Mouse (Mus musculus): Measurements from ENCODE around the gene Prlr. TPM values are rescaled to one million over a fixed set of nuclear protein-coding genes. Genes with fewer than 3 reads are reported as not detected.

The Prlr gene
- polyA plus RNA-seq, 1 experiment from 2014 or later, result 3.8 TPM

- no peaks in the 10 kb centered on the region for H3K36me3 ChIP-seq (ENCODE audit: control insufficient read depth, insufficient read depth, low read length)
- peak; percentile 47 for ATAC-seq (ENCODE audit: low read depth)
- peak overlapping the region; percentile 30 for H3K4me3 ChIP-seq (ENCODE audit: low read depth, low read length)
- H3K9me3 ChIP-seq (ENCODE audit: control insufficient read depth, low read length), result no peaks in the 10 kb centered on the region
- no peak overlapping the region for H3K27ac ChIP-seq (ENCODE audit: low read depth, low read length)
- H3K27me3 ChIP-seq (ENCODE audit: control insufficient read depth, insufficient read depth, low read length), result no peaks in the 10 kb centered on the region
- peak overlapping the region; percentile 4; the same call in 1 of the 2 replicates for H3K9ac ChIP-seq (replicated peaks; ENCODE audit: low read depth, low read length)
- H3K4me1 ChIP-seq (ENCODE audit: control insufficient read depth, insufficient read depth, low read length), result no peaks in the 10 kb centered on the region; the same call in 1 of the 2 replicates
- 8% methylated on average over 10 of the region's 10 CpGs for WGBS
- peak overlapping the region; percentile 65 for H3K4me2 ChIP-seq (ENCODE audit: low read depth, low read length)
Observed at GRCm38 (mm10) chr15:10178131-10178566, 1.1 kb downstream of the Prlr start.

DNA sequence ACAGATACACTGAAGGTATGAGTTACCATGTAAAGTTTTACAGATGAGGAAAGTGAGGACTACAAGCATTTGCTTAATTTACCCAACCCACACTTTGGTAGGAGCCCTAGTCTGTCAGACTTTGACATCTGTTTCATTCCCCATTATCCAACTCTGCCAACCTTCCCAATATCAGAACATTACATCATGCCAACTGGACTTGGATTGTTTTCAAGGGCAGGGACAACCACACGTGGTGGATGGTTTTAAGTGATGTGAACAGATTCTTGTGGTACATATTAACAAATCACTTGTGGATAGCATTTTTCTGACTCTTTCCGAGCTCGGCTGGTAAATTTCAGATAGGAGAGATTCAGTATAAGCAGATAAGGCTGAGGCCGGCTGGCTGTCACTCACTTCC is 3.7 kb downstream of the Prlr start:
- H3K4me3 ChIP-seq (ENCODE audit: low read depth, low read length), result no peak overlapping the region
- H3K36me3 ChIP-seq (ENCODE audit: control insufficient read depth, insufficient read depth, low read length), result no peaks in the 10 kb centered on the region
- WGBS, result 89% methylated on average over 4 of the region's 4 CpGs
- H3K9me3 ChIP-seq (ENCODE audit: control insufficient read depth, low read length), result no peaks in the 10 kb centered on the region
- no peak overlapping the region for H3K4me2 ChIP-seq (ENCODE audit: low read depth, low read length)
- no peak overlapping the region for H3K27ac ChIP-seq (ENCODE audit: low read depth, low read length)
- H3K9ac ChIP-seq (replicated peaks; ENCODE audit: low read depth, low read length), result no peak overlapping the region
- no peaks in the 10 kb centered on the region; the same call in 1 of the 2 replicates for H3K4me1 ChIP-seq (ENCODE audit: control insufficient read depth, insufficient read depth, low read length)
- ATAC-seq (ENCODE audit: low read depth), result no peak
- no peaks in the 10 kb centered on the region for H3K27me3 ChIP-seq (ENCODE audit: control insufficient read depth, insufficient read depth, low read length)

DNA sequence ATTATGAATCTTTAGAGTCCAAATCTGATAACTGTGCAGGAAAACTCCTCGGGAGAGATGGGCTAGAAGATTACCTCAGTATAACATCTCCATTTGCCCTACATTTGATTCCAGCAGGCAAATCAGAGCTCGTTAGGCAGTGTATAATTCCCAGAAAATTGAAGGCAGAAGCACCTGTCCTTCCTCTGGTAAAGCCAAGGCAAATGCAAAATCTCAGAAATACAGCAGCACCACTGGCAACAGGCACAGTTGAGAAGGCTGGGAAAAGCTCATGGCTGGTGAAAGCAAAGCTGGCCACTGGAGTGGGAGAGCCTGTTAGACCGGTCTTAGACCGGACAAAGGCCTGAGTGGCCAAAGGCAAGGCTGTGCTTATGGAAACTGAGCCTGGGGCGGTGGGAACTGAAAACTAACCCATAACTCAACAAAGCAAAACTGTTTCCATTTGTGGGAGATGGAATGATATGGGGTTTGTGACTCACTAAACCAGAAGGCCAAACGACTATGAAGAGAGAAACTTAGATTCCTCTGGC is 15.1 kb downstream of the Prlr start:
- Histone ChIP-seq H3K36me3 (ENCODE audit: control insufficient read depth, insufficient read depth, low read length) (no peaks in the 10 kb centered on the region), H3K4me3 (ENCODE audit: low read depth, low read length) (no peak overlapping the region), H3K4me2 (ENCODE audit: low read depth, low read length) (no peak overlapping the region), H3K27ac (ENCODE audit: low read depth, low read length) (no peak overlapping the region), H3K9me3 (ENCODE audit: control insufficient read depth, low read length) (no peaks in the 10 kb centered on the region), H3K9ac (replicated peaks; ENCODE audit: low read depth, low read length) (no peak overlapping the region), H3K27me3 (ENCODE audit: control insufficient read depth, insufficient read depth, low read length) (no peaks in the 10 kb centered on the region), H3K4me1 (ENCODE audit: control insufficient read depth, insufficient read depth, low read length) (no peaks in the 10 kb centered on the region)
- no peak for ATAC-seq (ENCODE audit: low read depth)
- WGBS, result 91% methylated on average over 6 of the region's 6 CpGs

- Histone ChIP-seq H3K36me3 (ENCODE audit: control insufficient read depth, insufficient read depth, low read length) (no peaks in the 10 kb centered on the region), H3K4me2 (ENCODE audit: low read depth, low read length) (no peak overlapping the region), H3K4me3 (ENCODE audit: low read depth, low read length) (no peak overlapping the region), H3K9me3 (ENCODE audit: control insufficient read depth, low read length) (no peaks in the 10 kb centered on the region), H3K9ac (replicated peaks; ENCODE audit: low read depth, low read length) (no peak overlapping the region), H3K27ac (ENCODE audit: low read depth, low read length) (no peak overlapping the region), H3K27me3 (ENCODE audit: control insufficient read depth, insufficient read depth, low read length) (no peaks in the 10 kb centered on the region), H3K4me1 (ENCODE audit: control insufficient read depth, insufficient read depth, low read length) (no peaks in the 10 kb centered on the region)
- no peak for ATAC-seq (ENCODE audit: low read depth)
- 90% methylated on average over 5 of the region's 5 CpGs for WGBS
Observed at GRCm38 (mm10) chr15:10200991-10201390, 24.0 kb downstream of the Prlr start.

- WGBS, result 97% methylated on average over 7 of the region's 7 CpGs
- Histone ChIP-seq H3K27ac (ENCODE audit: low read depth, low read length) (no peak overlapping the region), H3K4me1 (ENCODE audit: control insufficient read depth, insufficient read depth, low read length) (no peaks in the 10 kb centered on the region), H3K9ac (replicated peaks; ENCODE audit: low read depth, low read length) (no peak overlapping the region), H3K4me3 (ENCODE audit: low read depth, low read length) (no peak overlapping the region), H3K9me3 (ENCODE audit: control insufficient read depth, low read length) (no peaks in the 10 kb centered on the region), H3K27me3 (ENCODE audit: control insufficient read depth, insufficient read depth, low read length) (no peaks in the 10 kb centered on the region), H3K4me2 (ENCODE audit: low read depth, low read length) (no peak overlapping the region), H3K36me3 (ENCODE audit: control insufficient read depth, insufficient read depth, low read length) (no peaks in the 10 kb centered on the region)
- no peak for ATAC-seq (ENCODE audit: low read depth)
Observed at GRCm38 (mm10) chr15:10202504-10203302, 25.7 kb downstream of the Prlr start.

- Histone ChIP-seq H3K4me3 (ENCODE audit: low read depth, low read length) (no peak overlapping the region), H3K27ac (ENCODE audit: low read depth, low read length) (no peak overlapping the region), H3K36me3 (ENCODE audit: control insufficient read depth, insufficient read depth, low read length) (no peaks in the 10 kb centered on the region), H3K9ac (replicated peaks; ENCODE audit: low read depth, low read length) (no peak overlapping the region), H3K27me3 (ENCODE audit: control insufficient read depth, insufficient read depth, low read length) (no peaks in the 10 kb centered on the region), H3K9me3 (ENCODE audit: control insufficient read depth, low read length) (no peaks in the 10 kb centered on the region), H3K4me1 (ENCODE audit: control insufficient read depth, insufficient read depth, low read length) (no peaks in the 10 kb centered on the region), H3K4me2 (ENCODE audit: low read depth, low read length) (no peak overlapping the region)
- no peak for ATAC-seq (ENCODE audit: low read depth)
- WGBS, result 76% methylated on average over 4 of the region's 4 CpGs
Observed at GRCm38 (mm10) chr15:10210261-10210770, 33.3 kb downstream of the Prlr start.

DNA sequence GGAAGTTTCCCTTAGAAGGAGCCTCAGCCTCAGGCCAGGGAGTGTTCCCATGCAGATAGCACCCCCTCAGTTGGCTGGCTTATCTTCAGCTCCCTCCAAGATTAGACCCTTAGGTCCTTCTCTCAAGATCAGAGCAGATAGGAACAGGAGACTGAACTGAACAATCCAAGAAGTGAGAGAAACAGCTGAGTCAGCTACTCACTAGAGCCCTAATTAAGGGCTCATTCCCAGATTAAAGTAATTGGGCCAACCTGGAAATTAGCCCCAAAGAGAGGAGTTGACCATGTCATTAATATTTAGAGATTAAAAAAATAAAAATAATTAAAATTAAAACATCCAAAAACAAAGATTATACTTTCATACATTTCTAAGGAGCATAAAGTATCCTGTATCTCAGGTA is 35.0 kb downstream of the Prlr start:
- no peaks in the 10 kb centered on the region for H3K36me3 ChIP-seq (ENCODE audit: control insufficient read depth, insufficient read depth, low read length)
- no peak for ATAC-seq (ENCODE audit: low read depth)
- no peaks in the 10 kb centered on the region for H3K4me1 ChIP-seq (ENCODE audit: control insufficient read depth, insufficient read depth, low read length)
- H3K4me2 ChIP-seq (ENCODE audit: low read depth, low read length), result no peak overlapping the region
- H3K4me3 ChIP-seq (ENCODE audit: low read depth, low read length), result no peak overlapping the region
- no peaks in the 10 kb centered on the region for H3K9me3 ChIP-seq (ENCODE audit: control insufficient read depth, low read length)
- H3K27ac ChIP-seq (ENCODE audit: low read depth, low read length), result no peak overlapping the region
- no peak overlapping the region for H3K9ac ChIP-seq (replicated peaks; ENCODE audit: low read depth, low read length)
- no peaks in the 10 kb centered on the region for H3K27me3 ChIP-seq (ENCODE audit: control insufficient read depth, insufficient read depth, low read length)

GRCm38 (mm10) chr15:10213213-10213612 is 36.2 kb downstream of the Prlr start:
- ATAC-seq (ENCODE audit: low read depth), result no peak
- H3K9me3 ChIP-seq (ENCODE audit: control insufficient read depth, low read length), result no peaks in the 10 kb centered on the region
- no peak overlapping the region for H3K4me2 ChIP-seq (ENCODE audit: low read depth, low read length)
- H3K36me3 ChIP-seq (ENCODE audit: control insufficient read depth, insufficient read depth, low read length), result no peaks in the 10 kb centered on the region
- H3K4me3 ChIP-seq (ENCODE audit: low read depth, low read length), result no peak overlapping the region
- H3K4me1 ChIP-seq (ENCODE audit: control insufficient read depth, insufficient read depth, low read length), result no peaks in the 10 kb centered on the region
- no peak overlapping the region for H3K9ac ChIP-seq (replicated peaks; ENCODE audit: low read depth, low read length)
- H3K27me3 ChIP-seq (ENCODE audit: control insufficient read depth, insufficient read depth, low read length), result no peaks in the 10 kb centered on the region
- 85% methylated on average over 6 of the region's 6 CpGs for WGBS
- H3K27ac ChIP-seq (ENCODE audit: low read depth, low read length), result no peak overlapping the region

- Histone ChIP-seq H3K4me2 (ENCODE audit: low read depth, low read length) (no peak overlapping the region), H3K9me3 (ENCODE audit: control insufficient read depth, low read length) (no peaks in the 10 kb centered on the region), H3K36me3 (ENCODE audit: control insufficient read depth, insufficient read depth, low read length) (no peaks in the 10 kb centered on the region), H3K4me3 (ENCODE audit: low read depth, low read length) (no peak overlapping the region), H3K9ac (replicated peaks; ENCODE audit: low read depth, low read length) (no peak overlapping the region), H3K27ac (ENCODE audit: low read depth, low read length) (no peak overlapping the region), H3K27me3 (ENCODE audit: control insufficient read depth, insufficient read depth, low read length) (no peaks in the 10 kb centered on the region), H3K4me1 (ENCODE audit: control insufficient read depth, insufficient read depth, low read length) (no peaks in the 10 kb centered on the region)
- WGBS, result 90% methylated on average over 3 of the region's 3 CpGs
- no peak for ATAC-seq (ENCODE audit: low read depth)
Observed at GRCm38 (mm10) chr15:10213710-10214109, 36.7 kb downstream of the Prlr start.

All from neural tube, embryonic 14.5 days (tissue).